In genomic region chr16:35209753-35210152, GRCm38 (mm10) we compare ENCODE assay signal across 15 mouse cellular contexts.
"Had no signal": no experiment of that assay in that cellular context is flagged by ENCODE, and none has a peak within 500 bp of the region (broad histone marks: within the 10 kb centered on the region; RNA-seq: fewer than 3 reads in every experiment).

No protein-coding gene starts in this region.

- H3K4me2 ChIP-seq: limb, embryonic 15.5 days; liver, embryonic 12.5 days; midbrain, embryonic 11.5 days; midbrain, embryonic 15.5 days; neural tube, embryonic 13.5 days had no signal

- H3K4me1 ChIP-seq: liver, embryonic 12.5 days had no signal

- H3K27me3 ChIP-seq: limb, embryonic 15.5 days; midbrain, embryonic 15.5 days; neural tube, embryonic 13.5 days had no signal

- H3K9me3 ChIP-seq: limb, embryonic 15.5 days; liver, embryonic 12.5 days; megakaryocyte, embryonic 14.5 days; midbrain, embryonic 15.5 days; neural tube, embryonic 13.5 days had no signal

- H3K4me3 ChIP-seq: limb, embryonic 15.5 days; liver, embryonic 12.5 days; megakaryocyte, embryonic 14.5 days; midbrain, embryonic 15.5 days; neural tube, embryonic 13.5 days had no signal

- DNase-seq: kidney, adult 9 months; kidney, postnatal 36 days; layer of hippocampus, adult 9-11 months; layer of hippocampus, postnatal 36 days; lung, postnatal 4 days; retina, postnatal 1 day; thymus, postnatal 36 days had no signal

- H3K9ac ChIP-seq: limb, embryonic 15.5 days; liver, embryonic 12.5 days; midbrain, embryonic 15.5 days; neural tube, embryonic 13.5 days had no signal

- H3K27ac ChIP-seq: kidney, postnatal 0 days; limb, embryonic 15.5 days; liver, embryonic 12.5 days; midbrain, embryonic 15.5 days; neural tube, embryonic 13.5 days had no signal

- H3K36me3 ChIP-seq: limb, embryonic 15.5 days; liver, embryonic 12.5 days; midbrain, embryonic 15.5 days; neural tube, embryonic 13.5 days had no signal

- ATAC-seq: liver, embryonic 12.5 days; lung, postnatal 0 days; midbrain, embryonic 15.5 days had no signal
